Mouse (Mus musculus) neural tube, embryonic 14.5 days (tissue): Measurements from ENCODE around the gene Fbxo44. TPM values are rescaled to one million over a fixed set of nuclear protein-coding genes. Genes with fewer than 3 reads are reported as not detected.

Experiments used
- ATAC-seq: fragments of 200-750 bp; cut with Nextera tagmentation; 2 replicates; pipeline ENCODE4 v1.8.0; 2017; ENCODE audit warnings: low read depth, mild to moderate bottlenecking, moderate TSS enrichment, moderate library complexity
- H3K27ac ChIP-seq: fragments of 300-500 bp; sonication (generic); 2 replicates; pipeline ENCODE4 v1.5.1; 2014; ENCODE audit warnings: low read depth, mild to moderate bottlenecking, control low read depth, low read length, moderate library complexity, mixed read lengths
- H3K27me3 ChIP-seq: fragments of 300-500 bp; sonication (generic); 2 replicates; pipeline ENCODE4 v1.6.1; 2014; ENCODE audit warnings: low read length; ENCODE audit not compliant: control insufficient read depth, insufficient read depth
- H3K36me3 ChIP-seq: fragments of 300-500 bp; sonication (generic); 2 replicates; pipeline ENCODE4 v1.6.1; 2014; ENCODE audit warnings: low read length, mixed read lengths; ENCODE audit not compliant: control insufficient read depth, insufficient read depth
- H3K4me1 ChIP-seq: fragments of 300-500 bp; sonication (generic); 2 replicates; pipeline ENCODE4 v1.6.1; 2014; ENCODE audit warnings: low read length; ENCODE audit not compliant: control insufficient read depth, insufficient read depth
- H3K4me2 ChIP-seq: fragments of 300-500 bp; sonication (generic); 2 replicates; pipeline ENCODE4 v1.6.1; 2014; ENCODE audit warnings: mild to moderate bottlenecking, low read depth, low read length, control low read depth
- H3K4me3 ChIP-seq: fragments of 300-500 bp; sonication (generic); 2 replicates; pipeline ENCODE4 v1.5.1; 2014; ENCODE audit warnings: low read depth, low read length, control low read depth, mixed read lengths
- H3K9ac ChIP-seq: fragments of 300-500 bp; sonication (generic); replicated peaks from 2 replicates; pipeline ENCODE4 v1.6.1; 2014; ENCODE audit warnings: low read depth, mild to moderate bottlenecking, control low read depth, low read length, mixed read lengths
- H3K9me3 ChIP-seq: fragments of 300-500 bp; sonication (generic); 2 replicates; pipeline ENCODE4 v1.6.1; 2016; ENCODE audit warnings: low read length; ENCODE audit not compliant: control insufficient read depth
- WGBS: fragments of 180-500 bp; shearing (Covaris S2); extraction: QIAGEN DNeasy Blood & Tissue Kit; methylation state at CpG from one replicate; pipeline ENCODE4 v1.1.7; 2014; 5-methylcytosine and 5-hydroxymethylcytosine counted together
- polyA plus RNA-seq: library from polyadenylated mRNA; unstranded; fragments of >200 nt; fragmentation: Nextera tagmentation; extraction: Ambion mirVana; gene quantifications from 2 replicates; pipeline ENCODE4 v1.2.1, GENCODE M21; 2014

Gene Fbxo44
- polyA plus RNA-seq, 1 experiment from 2014 or later: 116 TPM

DNA sequence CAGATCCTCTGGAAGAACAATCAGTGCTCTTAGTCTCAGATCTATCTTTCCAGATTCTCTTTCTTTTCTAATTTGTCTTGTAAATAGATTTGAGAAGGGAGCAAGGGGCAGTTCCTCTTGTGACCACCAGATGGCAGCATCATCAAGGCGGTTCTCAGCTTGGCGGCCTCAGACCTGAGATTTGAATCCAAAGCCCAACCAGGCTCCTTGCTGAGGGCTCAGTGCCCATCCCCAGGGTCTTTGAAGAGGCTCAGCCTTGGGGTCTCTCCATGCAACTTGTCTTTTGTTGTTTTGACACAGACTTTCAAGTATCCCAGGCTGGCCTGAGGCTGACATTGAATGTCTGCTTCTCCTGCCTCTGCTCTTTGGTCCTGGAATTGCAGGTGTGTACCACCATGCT is 10.6 kb upstream of the Fbxo44 start:
- WGBS: 0% methylated on average over 2 of the region's 2 CpGs
- H3K4me3 ChIP-seq: no peak overlapping the region
- no peaks in the 10 kb centered on the region for H3K9me3 ChIP-seq
- H3K4me1 ChIP-seq: peaks cover 17% of the 10 kb centered on the region
- H3K27me3 ChIP-seq: peaks cover 3% of the 10 kb centered on the region; the same call in 1 of the 2 replicates
- no peak overlapping the region for H3K9ac ChIP-seq
- no peak for ATAC-seq
- H3K27ac ChIP-seq: no peak overlapping the region
- no peaks in the 10 kb centered on the region for H3K36me3 ChIP-seq
- H3K4me2 ChIP-seq: no peak overlapping the region

DNA sequence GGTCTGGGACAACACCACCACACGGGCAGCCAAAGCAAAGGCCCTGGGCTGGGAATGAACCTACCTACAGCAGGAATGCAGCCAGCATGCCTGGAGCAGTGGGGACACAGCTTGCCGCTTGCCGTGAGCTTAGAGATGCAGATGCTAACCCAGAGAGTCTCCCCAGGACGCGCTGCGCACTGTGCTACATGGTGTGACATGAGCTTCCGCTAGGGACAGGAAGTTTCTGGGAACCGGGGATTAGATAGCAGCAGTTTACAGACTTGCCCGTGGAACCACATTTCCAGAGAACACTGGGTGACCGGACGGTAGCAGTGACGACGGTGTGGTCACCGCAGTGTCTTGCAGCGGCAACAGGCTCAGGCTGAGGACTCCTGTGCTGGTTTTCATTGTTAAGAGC is 9.3 kb upstream of the Fbxo44 start:
- no peak overlapping the region for H3K27ac ChIP-seq
- no peaks in the 10 kb centered on the region for H3K36me3 ChIP-seq
- H3K9ac ChIP-seq: no peak overlapping the region
- peaks cover 12% of the 10 kb centered on the region for H3K27me3 ChIP-seq
- no peak overlapping the region for H3K4me2 ChIP-seq
- H3K4me3 ChIP-seq: no peak overlapping the region
- H3K4me1 ChIP-seq: peaks cover 13% of the 10 kb centered on the region
- no peaks in the 10 kb centered on the region for H3K9me3 ChIP-seq
- WGBS: 27% methylated on average over 15 of the region's 15 CpGs
- no peak for ATAC-seq

DNA sequence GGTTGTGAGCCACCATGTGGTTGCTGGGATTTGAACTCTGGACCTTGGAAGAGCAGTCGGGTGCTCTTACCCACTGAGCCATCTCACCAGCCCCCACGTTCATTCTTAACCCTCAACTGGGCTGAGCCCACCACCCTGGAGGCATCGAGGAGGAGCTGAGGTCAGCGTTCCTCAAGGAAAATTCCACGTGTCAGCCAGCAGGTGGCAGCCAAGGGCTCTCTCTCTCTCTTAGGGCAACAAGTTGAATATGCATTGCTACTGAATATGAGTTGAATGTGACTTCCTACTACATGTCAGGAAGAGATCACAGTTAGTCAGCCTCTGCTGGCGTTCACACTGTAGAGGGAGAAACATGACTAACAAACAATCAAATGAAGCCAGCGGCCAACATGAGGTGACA is 8.0 kb upstream of the Fbxo44 start:
- Histone ChIP-seq H3K4me1 (peaks cover 11% of the 10 kb centered on the region), H3K9me3 (no peaks in the 10 kb centered on the region), H3K4me3 (no peak overlapping the region), H3K27me3 (peaks cover 18% of the 10 kb centered on the region), H3K36me3 (no peaks in the 10 kb centered on the region), H3K9ac (no peak overlapping the region), H3K27ac (no peak overlapping the region), H3K4me2 (no peak overlapping the region)
- no peak for ATAC-seq
- 29% methylated on average over 7 of the region's 7 CpGs for WGBS

DNA sequence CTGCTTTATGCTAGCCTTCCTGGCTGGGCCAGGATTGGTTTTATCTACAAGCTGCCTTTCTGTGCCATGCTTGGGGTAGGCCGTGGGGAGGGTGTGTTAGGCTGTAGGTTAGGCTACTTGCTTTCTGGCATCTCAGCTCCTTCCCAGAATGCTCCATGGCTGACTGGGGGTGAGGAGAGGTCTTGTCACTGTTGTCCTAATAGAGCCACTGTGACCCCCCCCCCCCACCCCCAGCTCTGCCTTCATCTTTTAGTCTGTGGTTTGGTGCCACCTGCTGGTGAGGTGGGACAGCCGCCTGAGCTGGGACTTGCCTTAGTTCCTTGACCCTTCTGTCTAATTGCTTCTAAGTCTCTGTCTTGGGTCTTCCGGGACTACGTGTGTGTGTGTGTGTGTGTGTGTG is 6.7 kb upstream of the Fbxo44 start:
- WGBS: 11% methylated on average over 4 of the region's 4 CpGs
- Histone ChIP-seq H3K4me1 (peaks cover 11% of the 10 kb centered on the region), H3K27me3 (peaks cover 17% of the 10 kb centered on the region), H3K4me3 (no peak overlapping the region), H3K4me2 (no peak overlapping the region), H3K36me3 (no peaks in the 10 kb centered on the region), H3K9me3 (no peaks in the 10 kb centered on the region), H3K9ac (no peak overlapping the region), H3K27ac (peak overlapping the region; percentile 52; the same call in 1 of the 2 replicates)
- ATAC-seq: no peak

DNA sequence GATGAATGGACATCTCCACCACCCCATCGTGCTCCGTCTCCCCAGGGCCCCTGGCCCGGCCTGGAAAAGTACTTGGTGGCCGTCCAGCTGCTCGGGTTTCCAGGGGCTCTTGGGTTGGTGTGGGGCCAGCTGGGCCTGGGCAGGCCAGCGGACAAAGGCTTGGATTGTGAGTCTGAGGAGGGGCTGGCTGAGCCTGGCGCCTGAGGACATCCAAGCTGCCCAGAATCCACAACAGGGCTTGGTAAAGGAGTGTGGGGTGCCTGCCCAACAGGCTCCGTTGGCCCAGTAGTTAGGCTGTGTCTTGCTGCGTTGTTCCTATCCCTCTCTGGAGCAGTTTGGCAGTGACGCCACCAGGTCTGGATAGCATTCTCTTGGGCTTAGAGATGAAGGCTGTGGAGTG is 6.1 kb upstream of the Fbxo44 start:
- peak; percentile 70 for ATAC-seq
- Histone ChIP-seq H3K4me3 (no peak overlapping the region), H3K36me3 (no peaks in the 10 kb centered on the region), H3K9ac (no peak overlapping the region), H3K27ac (peak overlapping the region; percentile 52; the same call in 1 of the 2 replicates), H3K9me3 (no peaks in the 10 kb centered on the region), H3K4me2 (no peak overlapping the region), H3K4me1 (peaks cover 11% of the 10 kb centered on the region), H3K27me3 (peaks cover 17% of the 10 kb centered on the region)
- WGBS: under 1% methylated on average over 10 of the region's 10 CpGs

DNA sequence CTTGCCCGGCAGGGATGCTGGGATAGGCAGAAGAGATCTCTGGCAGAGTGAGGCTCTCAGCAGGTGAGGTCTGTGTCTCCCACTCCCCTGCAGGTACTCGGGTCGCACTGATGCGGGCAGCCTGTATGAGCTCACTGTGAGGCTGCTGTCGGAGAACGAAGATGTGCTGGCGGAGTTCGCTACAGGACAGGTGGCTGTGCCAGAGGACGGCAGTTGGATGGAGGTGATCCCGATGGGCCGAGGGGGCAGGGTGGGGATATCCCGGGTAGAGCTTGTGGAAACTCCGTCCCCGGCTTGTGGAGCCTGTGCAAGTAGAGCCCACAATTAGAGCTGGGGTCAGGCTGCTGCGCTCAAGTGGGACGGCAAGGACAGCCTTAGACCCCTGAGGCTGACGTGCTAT is 5.3 kb upstream of the Fbxo44 start:
- Histone ChIP-seq H3K4me1 (peaks cover 11% of the 10 kb centered on the region), H3K4me2 (no peak overlapping the region), H3K27me3 (peaks cover 17% of the 10 kb centered on the region), H3K36me3 (no peaks in the 10 kb centered on the region), H3K27ac (no peak overlapping the region), H3K4me3 (no peak overlapping the region), H3K9ac (no peak overlapping the region), H3K9me3 (no peaks in the 10 kb centered on the region)
- ATAC-seq: no peak
- 3% methylated on average over 17 of the region's 17 CpGs for WGBS

DNA sequence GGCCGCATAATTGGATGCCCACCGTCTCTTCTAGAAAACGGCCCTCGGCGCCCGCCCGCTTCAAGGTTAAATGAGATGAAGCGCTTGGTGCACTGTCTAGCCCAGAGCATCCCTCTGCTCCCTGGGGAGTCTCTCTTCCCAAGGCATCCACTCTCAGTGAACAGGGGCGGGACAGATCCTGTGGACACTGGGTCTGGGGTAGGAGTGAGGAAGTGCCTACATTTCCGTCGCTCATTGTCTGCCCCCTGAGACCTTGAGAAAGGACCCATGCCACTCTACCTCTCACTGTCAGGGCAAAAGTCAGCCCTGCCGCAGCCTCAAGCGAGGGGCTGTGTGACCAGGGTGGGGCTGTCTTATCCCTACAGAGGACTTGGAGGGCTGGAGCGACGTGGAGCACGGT is 4.2 kb upstream of the Fbxo44 start:
- Histone ChIP-seq H3K36me3 (no peaks in the 10 kb centered on the region), H3K9ac (no peak overlapping the region), H3K27ac (no peak overlapping the region), H3K27me3 (peaks cover 17% of the 10 kb centered on the region), H3K4me2 (peak overlapping the region; percentile 45; the same call in 1 of the 2 replicates), H3K4me3 (no peak overlapping the region), H3K4me1 (peaks cover 11% of the 10 kb centered on the region), H3K9me3 (no peaks in the 10 kb centered on the region)
- WGBS: 1% methylated on average over 16 of the region's 16 CpGs
- no peak for ATAC-seq

DNA sequence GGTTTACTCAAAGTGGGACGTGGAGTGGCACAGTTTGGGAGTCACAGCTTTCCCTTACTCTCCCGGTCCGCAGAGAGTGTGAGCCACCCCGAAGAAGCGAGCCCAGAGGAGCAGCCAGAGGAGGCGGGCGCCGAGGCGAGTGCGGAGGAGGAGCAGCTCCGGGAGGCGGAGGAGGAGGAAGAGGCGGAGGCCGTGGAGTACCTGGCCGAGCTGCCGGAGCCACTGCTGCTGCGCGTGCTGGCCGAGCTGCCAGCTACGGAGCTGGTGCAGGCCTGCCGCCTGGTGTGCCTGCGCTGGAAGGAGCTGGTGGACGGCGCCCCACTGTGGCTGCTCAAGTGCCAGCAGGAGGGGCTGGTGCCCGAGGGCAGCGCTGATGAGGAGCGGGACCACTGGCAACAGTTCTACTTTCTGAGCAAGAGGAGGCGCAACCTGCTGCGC is 3.7 kb upstream of the Fbxo44 start:
- peaks cover 17% of the 10 kb centered on the region for H3K27me3 ChIP-seq

DNA sequence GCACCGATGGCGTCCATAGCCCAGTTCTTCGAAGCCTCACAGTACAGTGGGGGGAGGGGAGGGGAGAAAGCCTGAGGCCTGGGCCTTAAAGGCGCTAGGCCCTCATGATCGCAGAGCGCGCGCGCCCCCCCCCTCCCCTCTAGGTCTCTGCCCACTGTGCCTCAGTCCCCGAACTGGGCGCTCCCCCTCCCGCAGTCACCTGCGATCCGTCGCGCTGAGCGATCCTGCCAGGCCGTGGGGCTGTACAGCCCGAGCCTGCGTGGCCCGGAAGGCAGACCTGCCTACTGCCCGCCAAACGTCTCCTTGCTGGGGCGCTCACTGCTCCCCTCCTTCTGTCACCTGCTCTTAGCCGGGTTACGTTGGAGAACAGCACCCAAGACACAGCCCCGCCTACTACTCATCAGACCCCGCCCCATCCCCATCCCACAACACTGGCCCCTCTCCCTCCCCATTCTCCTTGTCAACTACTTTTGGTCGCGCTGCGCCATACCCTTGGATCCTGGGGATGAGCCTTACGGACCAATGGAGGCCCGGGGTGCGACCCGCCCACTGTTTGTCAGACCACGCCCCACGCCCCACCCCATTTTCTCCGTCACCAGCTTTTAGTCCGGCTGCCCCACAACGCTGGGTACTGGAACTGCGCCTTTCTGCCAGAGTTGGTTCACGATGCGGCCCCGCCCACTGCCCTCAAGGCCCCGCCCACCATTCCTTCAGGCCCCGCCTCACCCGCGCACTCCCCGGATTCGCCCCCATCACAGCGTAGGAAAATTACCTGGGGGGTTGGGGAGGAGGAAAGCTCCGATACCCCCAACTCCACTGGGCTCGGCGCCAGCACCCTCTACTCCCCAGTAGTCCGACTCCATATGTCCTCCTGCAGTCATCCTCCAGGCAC is 492 bp downstream of the Fbxo44 start:
- peak; percentile 86 for ATAC-seq
- peaks cover 16% of the 10 kb centered on the region for H3K4me1 ChIP-seq
- H3K9me3 ChIP-seq: no peaks in the 10 kb centered on the region
- H3K36me3 ChIP-seq: peaks cover 12% of the 10 kb centered on the region; the same call in 1 of the 2 replicates
- peak overlapping the region; percentile 92 for H3K27ac ChIP-seq
- peaks cover 11% of the 10 kb centered on the region for H3K27me3 ChIP-seq
- H3K9ac ChIP-seq: peak overlapping the region; percentile 91
- under 1% methylated on average over 55 of the region's 55 CpGs for WGBS
- H3K4me3 ChIP-seq: peak overlapping the region; percentile 71
- peak overlapping the region; percentile 49 for H3K4me2 ChIP-seq

More for the DNA sequence above, 3.7 kb upstream of the Fbxo44 start:
- 0% methylated on average over 23 of the region's 29 CpGs for WGBS
- Histone ChIP-seq H3K4me3 (peak overlapping the region; percentile 16; the same call in 1 of the 2 replicates), H3K27ac (no peak overlapping the region), H3K36me3 (no peaks in the 10 kb centered on the region), H3K4me1 (peaks cover 11% of the 10 kb centered on the region), H3K9me3 (no peaks in the 10 kb centered on the region), H3K9ac (no peak overlapping the region), H3K4me2 (peak overlapping the region; percentile 45)
- ATAC-seq: no peak
